Mouse (Mus musculus) hindbrain, embryonic 10.5 days (tissue): Measurements from ENCODE around the gene Sipa1l1. TPM values are rescaled to one million over a fixed set of nuclear protein-coding genes. Genes with fewer than 3 reads are reported as not detected.

Source experiments
- DNase-seq: peaks from one replicate; pipeline ENCODE4 v3.0.0-alpha.2; 2017; ENCODE audit warnings: low spot score
- H3K27ac ChIP-seq: fragments of 300-500 bp; sonication (generic); 2 replicates; pipeline ENCODE4 v1.5.1; 2016; ENCODE audit warnings: mild to moderate bottlenecking, moderate library complexity
- H3K27me3 ChIP-seq: fragments of 300-500 bp; sonication (generic); 2 replicates; pipeline ENCODE4 v1.6.1; 2016; ENCODE audit warnings: mild to moderate bottlenecking; ENCODE audit not compliant: poor library complexity, insufficient read depth, severe bottlenecking
- H3K36me3 ChIP-seq: fragments of 300-500 bp; sonication (generic); 2 replicates; pipeline ENCODE4 v1.6.1; 2016; ENCODE audit warnings: mild to moderate bottlenecking, moderate library complexity
- H3K4me1 ChIP-seq: fragments of 300-500 bp; sonication (generic); replicated peaks from 2 replicates; pipeline ENCODE4 v1.6.1; 2016; ENCODE audit warnings: mild to moderate bottlenecking
- H3K4me3 ChIP-seq: fragments of 300-500 bp; sonication (generic); 2 replicates; pipeline ENCODE4 v1.5.1; 2016; ENCODE audit warnings: mild to moderate bottlenecking, moderate library complexity
- H3K9me3 ChIP-seq: fragments of 300-500 bp; sonication (generic); 2 replicates; pipeline ENCODE4 v1.6.1; 2016; ENCODE audit warnings: mild to moderate bottlenecking, moderate library complexity
- WGBS: fragments of 180-500 bp; shearing (Covaris S2); methylation state at CpG from one replicate; pipeline ENCODE4 v1.1.7; 2016; 5-methylcytosine and 5-hydroxymethylcytosine counted together
- polyA plus RNA-seq: library from polyadenylated mRNA; unstranded; fragments of >200 nt; fragmentation: Nextera tagmentation; extraction: Ambion mirVana; gene quantifications from 2 replicates; pipeline ENCODE4 v1.2.1, GENCODE M21; 2016

Sipa1l1 gene
- polyA plus RNA-seq, 1 experiment from 2014 or later, result 26.0 TPM

- Histone ChIP-seq H3K36me3 (peaks cover 54% of the 10 kb centered on the region), H3K27me3 (no peaks in the 10 kb centered on the region), H3K9me3 (no peaks in the 10 kb centered on the region), H3K4me1 (peaks cover 7% of the 10 kb centered on the region; the same call in 1 of the 2 replicates), H3K27ac (no peak overlapping the region), H3K4me3 (no peak overlapping the region)
- 93% methylated on average over 2 of the region's 2 CpGs for WGBS
- no peak for DNase-seq
Measured at GRCm38 (mm10) chr12:82398926-82399325, 229.8 kb downstream of the Sipa1l1 start.

GRCm38 (mm10) chr12:82399971-82400720, 231.0 kb downstream of the Sipa1l1 start:
- no peaks in the 10 kb centered on the region for H3K27me3 ChIP-seq

GRCm38 (mm10) chr12:82400783-82401182, 231.7 kb downstream of the Sipa1l1 start:
- H3K4me3 ChIP-seq, result no peak overlapping the region
- peaks cover 64% of the 10 kb centered on the region for H3K36me3 ChIP-seq
- DNase-seq, result no peak
- 85% methylated on average over 7 of the region's 7 CpGs for WGBS
- H3K9me3 ChIP-seq, result no peaks in the 10 kb centered on the region
- peaks cover 7% of the 10 kb centered on the region; the same call in 1 of the 2 replicates for H3K4me1 ChIP-seq
- no peak overlapping the region for H3K27ac ChIP-seq
- H3K27me3 ChIP-seq, result no peaks in the 10 kb centered on the region

More at GRCm38 (mm10) chr12:82399971-82400720, 231.0 kb downstream of the Sipa1l1 start:
- Histone ChIP-seq H3K27ac (no peak overlapping the region), H3K4me1 (peaks cover 7% of the 10 kb centered on the region; the same call in 1 of the 2 replicates), H3K36me3 (peaks cover 64% of the 10 kb centered on the region), H3K9me3 (no peaks in the 10 kb centered on the region), H3K4me3 (no peak overlapping the region)
- WGBS, result 95% methylated on average over 6 of the region's 6 CpGs
- DNase-seq, result no peak

GRCm38 (mm10) chr12:82401440-82401839, 232.3 kb downstream of the Sipa1l1 start:
- WGBS, result 95% methylated on average over 4 of the region's 4 CpGs
- H3K9me3 ChIP-seq, result no peaks in the 10 kb centered on the region
- no peak overlapping the region for H3K4me3 ChIP-seq
- no peak for DNase-seq
- H3K27me3 ChIP-seq, result no peaks in the 10 kb centered on the region
- H3K27ac ChIP-seq, result no peak overlapping the region
- H3K36me3 ChIP-seq, result peaks cover 58% of the 10 kb centered on the region
- peaks cover 7% of the 10 kb centered on the region; the same call in 1 of the 2 replicates for H3K4me1 ChIP-seq

- H3K4me1 ChIP-seq, result peaks cover 3% of the 10 kb centered on the region; the same call in 1 of the 2 replicates
- no peak for DNase-seq
- H3K9me3 ChIP-seq, result no peaks in the 10 kb centered on the region
- H3K27ac ChIP-seq, result 0 out of 2 replicates have a peak overlapping the region, but pooled peaks have one; percentile 23
- H3K27me3 ChIP-seq, result no peaks in the 10 kb centered on the region
- 80% methylated on average over 9 of the region's 9 CpGs for WGBS
- H3K4me3 ChIP-seq, result no peak overlapping the region
- H3K36me3 ChIP-seq, result peaks cover 46% of the 10 kb centered on the region
Measured at GRCm38 (mm10) chr12:82402635-82403034, 233.5 kb downstream of the Sipa1l1 start.

- WGBS, result 87% methylated on average over 5 of the region's 5 CpGs
Measured at GRCm38 (mm10) chr12:82407531-82408255, 238.6 kb downstream of the Sipa1l1 start.

GRCm38 (mm10) chr12:82408486-82408885, 239.4 kb downstream of the Sipa1l1 start:
- Histone ChIP-seq H3K4me3 (no peak overlapping the region), H3K27me3 (no peaks in the 10 kb centered on the region), H3K9me3 (no peaks in the 10 kb centered on the region), H3K36me3 (peaks cover 46% of the 10 kb centered on the region), H3K27ac (no peak overlapping the region), H3K4me1 (peaks cover 6% of the 10 kb centered on the region; the same call in 1 of the 2 replicates)
- 91% methylated on average over 6 of the region's 6 CpGs for WGBS
- DNase-seq, result no peak

More at GRCm38 (mm10) chr12:82407531-82408255, 238.6 kb downstream of the Sipa1l1 start:
- peaks cover 46% of the 10 kb centered on the region for H3K36me3 ChIP-seq
- H3K4me3 ChIP-seq, result no peak overlapping the region
- DNase-seq, result no peak
- peaks cover 6% of the 10 kb centered on the region; the same call in 1 of the 2 replicates for H3K4me1 ChIP-seq
- no peaks in the 10 kb centered on the region for H3K27me3 ChIP-seq
- no peak overlapping the region for H3K27ac ChIP-seq
- H3K9me3 ChIP-seq, result no peaks in the 10 kb centered on the region

GRCm38 (mm10) chr12:82409686-82410472, 240.8 kb downstream of the Sipa1l1 start:
- H3K36me3 ChIP-seq, result peaks cover 34% of the 10 kb centered on the region
- H3K9me3 ChIP-seq, result no peaks in the 10 kb centered on the region
- no peak overlapping the region for H3K4me3 ChIP-seq
- WGBS, result 83% methylated on average over 7 of the region's 7 CpGs
- peaks cover 6% of the 10 kb centered on the region; the same call in 1 of the 2 replicates for H3K4me1 ChIP-seq
- H3K27me3 ChIP-seq, result no peaks in the 10 kb centered on the region
- H3K27ac ChIP-seq, result no peak overlapping the region
- no peak for DNase-seq

GRCm38 (mm10) chr12:82412291-82413032, 243.3 kb downstream of the Sipa1l1 start:
- Histone ChIP-seq H3K9me3 (no peaks in the 10 kb centered on the region), H3K4me1 (peaks cover 6% of the 10 kb centered on the region; the same call in 1 of the 2 replicates), H3K27ac (no peak overlapping the region), H3K36me3 (peaks cover 55% of the 10 kb centered on the region), H3K4me3 (no peak overlapping the region), H3K27me3 (no peaks in the 10 kb centered on the region)
- DNase-seq, result no peak
- 66% methylated on average over 3 of the region's 3 CpGs for WGBS

GRCm38 (mm10) chr12:82415690-82416364, 246.7 kb downstream of the Sipa1l1 start:
- Histone ChIP-seq H3K9me3 (no peaks in the 10 kb centered on the region), H3K36me3 (peaks cover 62% of the 10 kb centered on the region), H3K27me3 (no peaks in the 10 kb centered on the region), H3K27ac (no peak overlapping the region), H3K4me3 (no peak overlapping the region), H3K4me1 (peaks cover 6% of the 10 kb centered on the region; the same call in 1 of the 2 replicates)
- DNase-seq, result no peak
- 88% methylated on average over 4 of the region's 4 CpGs for WGBS

GRCm38 (mm10) chr12:82419027-82419426, 249.9 kb downstream of the Sipa1l1 start:
- H3K4me1 ChIP-seq, result no peaks in the 10 kb centered on the region
- H3K27ac ChIP-seq, result no peak overlapping the region
- H3K27me3 ChIP-seq, result no peaks in the 10 kb centered on the region
- no peaks in the 10 kb centered on the region for H3K9me3 ChIP-seq
- peaks cover 74% of the 10 kb centered on the region for H3K36me3 ChIP-seq
- no peak overlapping the region for H3K4me3 ChIP-seq
- 93% methylated on average over 8 of the region's 8 CpGs for WGBS
- no peak for DNase-seq
